Mouse (Mus musculus): Measurements from ENCODE around the gene Sept12. TPM values are rescaled to one million over a fixed set of nuclear protein-coding genes. Genes with fewer than 3 reads are reported as not detected.

Gene Sept12
- polyA plus RNA-seq, 1 experiment from 2014 or later = not detected

DNA sequence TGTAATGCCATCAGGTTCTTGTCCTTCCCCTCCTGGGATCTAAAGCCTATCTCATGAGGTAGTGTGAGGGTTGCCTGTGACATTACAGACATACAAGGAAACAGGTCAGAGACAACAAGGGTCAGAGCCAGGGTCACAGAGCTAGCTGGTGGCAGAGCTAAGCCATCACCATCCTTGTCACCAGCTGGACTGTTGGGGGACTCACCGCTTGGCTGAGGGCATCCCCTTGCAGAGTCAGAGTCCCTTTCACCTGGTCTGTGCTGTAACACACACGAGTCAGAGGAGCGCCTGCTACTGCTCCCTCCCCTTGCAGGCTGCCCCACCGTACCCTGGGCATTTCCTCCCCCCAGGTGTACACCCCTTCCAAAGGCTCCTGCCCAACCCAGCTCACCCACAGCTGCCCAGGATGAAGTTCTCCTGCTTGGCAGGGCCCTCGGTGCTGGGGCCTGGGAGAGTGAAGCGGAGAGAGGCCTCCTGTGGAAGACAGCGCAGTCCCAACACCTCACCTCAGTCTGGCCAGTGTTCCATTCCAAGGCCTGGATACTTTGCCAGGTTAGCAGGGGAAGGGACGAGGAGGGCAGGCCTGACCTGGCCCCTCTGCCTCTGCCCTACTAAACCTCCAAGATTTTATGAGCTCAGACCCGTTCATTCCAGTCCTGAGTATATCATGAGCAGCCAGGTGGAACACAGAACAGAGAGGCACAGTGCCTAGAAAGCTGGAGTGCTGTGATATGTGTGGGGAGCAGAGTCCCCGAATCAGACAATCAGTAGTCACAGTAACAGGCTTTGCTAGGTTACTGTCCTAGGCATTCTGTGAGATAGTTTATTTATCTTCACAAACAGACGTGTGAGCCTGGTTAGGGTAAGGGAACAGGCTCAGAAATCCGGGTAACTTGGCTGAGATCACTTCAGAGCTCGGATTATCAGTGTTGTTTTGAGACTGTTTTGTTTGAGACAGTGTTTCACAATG lies 14.7 kb upstream of the Sept12 start:
- H3K4me2 ChIP-seq (ENCODE audit: low read length) = peak overlapping the region; percentile 67
- H3K36me3 ChIP-seq (ENCODE audit: control insufficient read depth, insufficient read depth, low read length) = peaks cover 42% of the 10 kb centered on the region
- no peak for DNase-seq (ENCODE audit: low spot score)
- H3K27me3 ChIP-seq (replicated peaks; ENCODE audit: control insufficient read depth, insufficient read depth, low read length) = no peaks in the 10 kb centered on the region
- 44% methylated on average over 13 of the region's 13 CpGs for WGBS
- H3K27ac ChIP-seq (ENCODE audit: low read depth) = 0 out of 2 replicates have a peak overlapping the region, but pooled peaks have one; percentile 51
- peak overlapping the region; percentile 73 for H3K4me3 ChIP-seq (ENCODE audit: low read depth, low read length)
- no peaks in the 10 kb centered on the region for H3K9me3 ChIP-seq (ENCODE audit: control insufficient read depth, low read length)
- peak overlapping the region; percentile 67 for H3K9ac ChIP-seq (ENCODE audit: low read length)
- ATAC-seq (replicated peaks; ENCODE audit: low FRiP score, low TSS enrichment, low read depth) = no peak
- H3K4me1 ChIP-seq (replicated peaks; ENCODE audit: control insufficient read depth, insufficient read depth, low read length) = peaks cover 10% of the 10 kb centered on the region

GRCm38 (mm10) chr16:5011285-5011684 lies 13.6 kb upstream of the Sept12 start:
- peaks cover 32% of the 10 kb centered on the region for H3K36me3 ChIP-seq (ENCODE audit: control insufficient read depth, insufficient read depth, low read length)
- H3K27ac ChIP-seq (ENCODE audit: low read depth) = no peak overlapping the region
- H3K9me3 ChIP-seq (ENCODE audit: control insufficient read depth, low read length) = no peaks in the 10 kb centered on the region
- H3K27me3 ChIP-seq (replicated peaks; ENCODE audit: control insufficient read depth, insufficient read depth, low read length) = no peaks in the 10 kb centered on the region
- DNase-seq (ENCODE audit: low spot score) = no peak
- peaks cover 10% of the 10 kb centered on the region for H3K4me1 ChIP-seq (replicated peaks; ENCODE audit: control insufficient read depth, insufficient read depth, low read length)
- ATAC-seq (replicated peaks; ENCODE audit: low FRiP score, low TSS enrichment, low read depth) = no peak
- H3K4me2 ChIP-seq (ENCODE audit: low read length) = no peak overlapping the region
- no peak overlapping the region for H3K9ac ChIP-seq (ENCODE audit: low read length)
- no peak overlapping the region for H3K4me3 ChIP-seq (ENCODE audit: low read depth, low read length)
- 90% methylated on average over 7 of the region's 7 CpGs for WGBS

DNA sequence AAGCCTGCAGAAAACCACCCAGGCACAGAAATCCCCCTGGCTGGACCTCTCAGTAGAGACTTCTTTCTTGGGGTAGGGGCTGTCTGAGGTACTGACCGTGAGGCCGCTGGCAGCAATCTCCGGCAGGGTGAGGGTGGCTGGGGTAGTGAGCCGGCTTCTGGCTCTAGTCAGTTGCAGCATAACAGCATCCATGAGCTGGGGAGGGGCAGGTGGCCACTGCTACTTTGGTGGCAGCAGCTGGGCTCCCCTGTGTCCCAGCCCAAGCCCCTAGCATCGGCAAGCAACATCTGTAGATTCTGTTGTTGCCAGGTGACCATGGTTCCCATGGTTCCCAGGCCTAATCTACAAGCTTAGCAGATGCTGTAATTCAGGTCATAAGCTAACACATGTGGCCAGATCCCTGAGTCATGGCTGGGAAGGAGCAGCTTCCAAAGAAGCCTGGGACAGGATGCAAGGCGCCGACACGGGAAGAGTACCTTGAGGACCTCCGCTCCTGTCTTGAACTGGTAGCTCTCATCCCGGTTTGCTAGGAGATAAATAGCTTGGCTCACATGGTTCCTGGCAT lies 12.8 kb upstream of the Sept12 start:
- Histone ChIP-seq H3K4me1 (replicated peaks; ENCODE audit: control insufficient read depth, insufficient read depth, low read length) (peaks cover 10% of the 10 kb centered on the region), H3K4me3 (ENCODE audit: low read depth, low read length) (no peak overlapping the region), H3K9me3 (ENCODE audit: control insufficient read depth, low read length) (no peaks in the 10 kb centered on the region), H3K9ac (ENCODE audit: low read length) (no peak overlapping the region), H3K36me3 (ENCODE audit: control insufficient read depth, insufficient read depth, low read length) (peaks cover 23% of the 10 kb centered on the region), H3K27ac (ENCODE audit: low read depth) (no peak overlapping the region), H3K4me2 (ENCODE audit: low read length) (no peak overlapping the region), H3K27me3 (replicated peaks; ENCODE audit: control insufficient read depth, insufficient read depth, low read length) (no peaks in the 10 kb centered on the region)
- ATAC-seq (replicated peaks; ENCODE audit: low FRiP score, low TSS enrichment, low read depth) (no peak), DNase-seq (ENCODE audit: low spot score) (no peak)
- 90% methylated on average over 10 of the region's 10 CpGs for WGBS

DNA sequence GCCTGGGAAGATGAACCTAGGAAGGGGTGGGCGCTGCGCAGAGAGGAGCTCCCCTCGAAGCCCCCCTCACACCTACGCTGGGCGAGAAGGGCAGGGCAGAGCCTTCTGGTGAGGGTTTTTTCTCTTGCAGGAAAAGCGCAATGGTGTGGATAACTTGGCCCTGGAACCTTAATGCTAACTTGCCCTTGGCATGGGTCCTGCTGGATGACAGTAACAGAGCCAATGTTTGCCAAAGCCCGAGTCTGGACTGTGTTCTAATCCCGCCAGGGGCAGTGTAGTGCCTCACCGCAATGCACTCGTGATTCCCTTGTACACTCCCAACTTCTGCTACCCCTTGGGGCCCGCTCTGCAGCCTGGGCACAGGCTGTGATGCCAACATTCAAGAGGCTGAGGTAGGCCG lies 10.4 kb upstream of the Sept12 start:
- no peak overlapping the region for H3K27ac ChIP-seq (ENCODE audit: low read depth)

DNA sequence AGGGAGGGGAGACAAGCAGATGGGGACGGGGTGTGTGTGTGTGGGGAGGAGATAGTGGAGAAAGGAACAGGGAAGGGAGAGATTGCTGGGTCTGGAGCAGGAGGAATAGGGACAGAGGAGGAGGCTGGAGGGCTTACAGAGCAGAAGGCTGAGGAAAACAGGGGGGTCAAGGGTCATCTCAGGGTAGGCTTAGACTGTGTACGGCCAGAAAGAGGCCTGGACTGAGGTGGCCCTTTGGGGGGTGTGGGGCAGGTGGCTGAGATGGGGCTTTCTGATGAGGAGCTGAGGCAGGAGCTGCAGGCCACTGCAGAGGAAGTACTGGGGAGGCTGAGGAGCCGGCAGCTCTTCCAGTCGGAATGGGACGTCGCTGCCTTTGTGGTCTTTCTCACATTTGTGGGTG lies 9.8 kb upstream of the Sept12 start:
- H3K9me3 ChIP-seq (ENCODE audit: control insufficient read depth, low read length) = no peaks in the 10 kb centered on the region
- no peak overlapping the region for H3K9ac ChIP-seq (ENCODE audit: low read length)
- H3K27me3 ChIP-seq (replicated peaks; ENCODE audit: control insufficient read depth, insufficient read depth, low read length) = no peaks in the 10 kb centered on the region
- peak overlapping the region; percentile 43; the same call in 1 of the 2 replicates for H3K27ac ChIP-seq (ENCODE audit: low read depth)
- DNase-seq (ENCODE audit: low spot score) = no peak
- peaks cover 11% of the 10 kb centered on the region; the same call in 1 of the 2 replicates for H3K36me3 ChIP-seq (ENCODE audit: control insufficient read depth, insufficient read depth, low read length)
- 28% methylated on average over 6 of the region's 6 CpGs for WGBS
- peak overlapping the region; percentile 33 for H3K4me2 ChIP-seq (ENCODE audit: low read length)
- H3K4me3 ChIP-seq (ENCODE audit: low read depth, low read length) = peak overlapping the region; percentile 25
- H3K4me1 ChIP-seq (replicated peaks; ENCODE audit: control insufficient read depth, insufficient read depth, low read length) = peaks cover 6% of the 10 kb centered on the region
- ATAC-seq (replicated peaks; ENCODE audit: low FRiP score, low TSS enrichment, low read depth) = peak; percentile 51

More for the DNA sequence above, 10.4 kb upstream of the Sept12 start:
- Histone ChIP-seq H3K4me3 (ENCODE audit: low read depth, low read length) (0 out of 2 replicates have a peak overlapping the region, but pooled peaks have one; percentile 25), H3K36me3 (ENCODE audit: control insufficient read depth, insufficient read depth, low read length) (peaks cover 11% of the 10 kb centered on the region; the same call in 1 of the 2 replicates), H3K4me2 (ENCODE audit: low read length) (peak overlapping the region; percentile 33), H3K4me1 (replicated peaks; ENCODE audit: control insufficient read depth, insufficient read depth, low read length) (peaks cover 10% of the 10 kb centered on the region), H3K9me3 (ENCODE audit: control insufficient read depth, low read length) (no peaks in the 10 kb centered on the region), H3K9ac (ENCODE audit: low read length) (no peak overlapping the region), H3K27me3 (replicated peaks; ENCODE audit: control insufficient read depth, insufficient read depth, low read length) (no peaks in the 10 kb centered on the region)
- WGBS = 70% methylated on average over 12 of the region's 12 CpGs
- no peak for ATAC-seq (replicated peaks; ENCODE audit: low FRiP score, low TSS enrichment, low read depth)
- DNase-seq (ENCODE audit: low spot score) = no peak

DNA sequence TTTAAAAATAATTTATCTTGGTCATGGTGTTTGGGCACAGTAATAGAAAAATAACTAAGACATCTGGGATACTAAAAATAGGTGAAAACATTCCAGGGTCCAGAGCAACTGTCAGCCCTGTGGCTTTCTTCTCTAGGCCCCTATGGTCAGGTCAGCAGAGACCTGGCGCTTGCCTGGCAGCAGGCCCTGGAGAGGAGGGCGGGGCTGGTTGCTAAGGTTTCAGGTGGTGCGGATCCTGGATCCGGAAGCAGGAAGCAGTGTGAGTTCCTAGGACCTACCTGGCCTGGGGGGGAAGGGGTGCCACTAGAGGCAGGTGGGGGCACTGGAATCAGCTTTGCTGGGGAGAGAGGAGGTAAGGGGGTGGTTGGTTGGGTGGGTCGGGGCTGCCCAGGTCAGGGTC lies 9.4 kb upstream of the Sept12 start, which contains the start of gene Smim22:
TSS of gene Smim22 (plus strand) at position 222 of the 400 bp plus-strand sequence.
- Histone ChIP-seq H3K27me3 (replicated peaks; ENCODE audit: control insufficient read depth, insufficient read depth, low read length) (no peaks in the 10 kb centered on the region), H3K4me1 (replicated peaks; ENCODE audit: control insufficient read depth, insufficient read depth, low read length) (peaks cover 1% of the 10 kb centered on the region; the same call in 1 of the 2 replicates), H3K9ac (ENCODE audit: low read length) (no peak within 1 kb of the TSS), H3K4me3 (ENCODE audit: low read depth, low read length) (peak within 1 kb of the TSS; percentile 25), H3K9me3 (ENCODE audit: control insufficient read depth, low read length) (no peaks in the 10 kb centered on the region), H3K27ac (ENCODE audit: low read depth) (peak within 1 kb of the TSS; percentile 43; the same call in 1 of the 2 replicates), H3K4me2 (ENCODE audit: low read length) (peak within 1 kb of the TSS; percentile 33), H3K36me3 (ENCODE audit: control insufficient read depth, insufficient read depth, low read length) (peaks cover 11% of the 10 kb centered on the region; the same call in 1 of the 2 replicates)
- WGBS = 39% methylated on average over 5 of the region's 5 CpGs
- ATAC-seq (replicated peaks; ENCODE audit: low FRiP score, low TSS enrichment, low read depth) = peak; percentile 84
- peak; percentile 72 for DNase-seq (ENCODE audit: low spot score)

- Histone ChIP-seq H3K4me1 (replicated peaks; ENCODE audit: control insufficient read depth, insufficient read depth, low read length) (peaks cover 3% of the 10 kb centered on the region; the same call in 1 of the 2 replicates), H3K36me3 (ENCODE audit: control insufficient read depth, insufficient read depth, low read length) (no peaks in the 10 kb centered on the region), H3K27ac (ENCODE audit: low read depth) (no peak overlapping the region), H3K9ac (ENCODE audit: low read length) (no peak overlapping the region), H3K27me3 (replicated peaks; ENCODE audit: control insufficient read depth, insufficient read depth, low read length) (no peaks in the 10 kb centered on the region), H3K4me3 (ENCODE audit: low read depth, low read length) (no peak overlapping the region), H3K4me2 (ENCODE audit: low read length) (no peak overlapping the region), H3K9me3 (ENCODE audit: control insufficient read depth, low read length) (no peaks in the 10 kb centered on the region)
- 60% methylated on average over 3 of the region's 3 CpGs for WGBS
- DNase-seq (ENCODE audit: low spot score) = no peak
- no peak for ATAC-seq (replicated peaks; ENCODE audit: low FRiP score, low TSS enrichment, low read depth)
Observed at GRCm38 (mm10) chr16:5000611-5001010, 3.0 kb upstream of the Sept12 start.

- 25% methylated on average over 1 of the region's 1 CpGs for WGBS
- H3K4me2 ChIP-seq (ENCODE audit: low read length) = no peak overlapping the region
- no peak overlapping the region for H3K4me3 ChIP-seq (ENCODE audit: low read depth, low read length)
- H3K36me3 ChIP-seq (ENCODE audit: control insufficient read depth, insufficient read depth, low read length) = no peaks in the 10 kb centered on the region
- peaks cover 3% of the 10 kb centered on the region; the same call in 1 of the 2 replicates for H3K4me1 ChIP-seq (replicated peaks; ENCODE audit: control insufficient read depth, insufficient read depth, low read length)
- no peak for DNase-seq (ENCODE audit: low spot score)
- H3K9me3 ChIP-seq (ENCODE audit: control insufficient read depth, low read length) = no peaks in the 10 kb centered on the region
- ATAC-seq (replicated peaks; ENCODE audit: low FRiP score, low TSS enrichment, low read depth) = no peak
- no peak overlapping the region for H3K27ac ChIP-seq (ENCODE audit: low read depth)
- H3K27me3 ChIP-seq (replicated peaks; ENCODE audit: control insufficient read depth, insufficient read depth, low read length) = no peaks in the 10 kb centered on the region
- no peak overlapping the region for H3K9ac ChIP-seq (ENCODE audit: low read length)
Observed at GRCm38 (mm10) chr16:4998984-4999383, 1.3 kb upstream of the Sept12 start.

Measured in intestine, embryonic 14.5 days (tissue).